Mouse (Mus musculus) thymus, postnatal 14 days (tissue): ENCODE measurements around the gene Scgb2b19.
"Not testable (repeated sequence)": the region's sequence is repeated elsewhere in the genome, so short reads cannot be mapped to it uniquely, and the experiment has no call there.

Source experiments
- DNase-seq: peaks from one replicate; pipeline ENCODE4 v3.0.0; 2021

Scgb2b19 gene

DNA sequence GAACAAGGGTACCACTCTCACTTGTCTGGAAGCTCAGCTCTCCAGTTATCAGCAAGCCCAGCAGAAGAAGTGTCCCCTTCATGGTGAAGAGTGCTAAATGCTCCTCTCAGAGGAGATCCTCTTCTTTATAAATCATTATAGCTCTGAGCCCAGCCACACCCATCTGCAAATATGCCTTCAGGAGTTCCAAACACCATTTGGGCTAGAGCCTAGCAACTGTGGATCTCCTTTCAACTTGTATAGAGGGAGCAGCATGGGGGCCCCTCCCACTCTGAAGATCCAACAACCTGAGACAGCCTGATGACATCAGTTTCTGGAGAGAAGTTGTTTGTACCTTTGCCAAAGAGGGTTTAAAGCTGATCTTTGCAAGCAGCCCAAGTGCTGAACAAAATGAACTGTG is at the start of gene Scgb2b19:
TSS of gene Scgb2b19 (minus strand) at position 101 of the 400 bp plus-strand sequence.
- not testable (repeated sequence) for DNase-seq

DNA sequence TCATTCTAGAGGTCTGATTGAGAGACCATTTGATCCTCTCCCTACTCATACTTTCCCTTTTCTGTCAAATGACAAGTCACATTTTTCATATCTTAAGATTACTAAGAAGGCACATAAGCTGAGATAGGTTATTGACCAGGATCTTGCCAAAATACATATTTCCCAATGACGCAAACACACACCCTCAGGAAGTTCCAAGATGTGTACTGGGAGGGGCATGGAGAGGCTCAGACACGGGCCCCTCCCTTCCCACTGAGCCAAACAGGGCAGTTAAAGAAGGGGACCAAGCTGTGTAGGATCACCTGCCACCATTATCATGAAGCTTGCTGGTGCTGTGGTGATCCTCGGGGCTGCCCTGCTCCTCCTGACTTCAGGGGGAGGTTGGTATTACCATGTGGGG is 6.9 kb upstream of the Scgb2b19 start, which contains the start of gene Scgb1b19:
TSS of gene Scgb1b19 (plus strand) at position 301 of the 400 bp plus-strand sequence.
- not testable (repeated sequence) for DNase-seq
